Mouse (Mus musculus) neural tube, embryonic 14.5 days (tissue): ENCODE measurements around the gene Ccdc8. TPM values are rescaled to one million over a fixed set of nuclear protein-coding genes. Genes with fewer than 3 reads are reported as not detected.

Source experiments
- ATAC-seq: fragments of 200-750 bp; cut with Nextera tagmentation; 2 replicates; pipeline ENCODE4 v1.8.0; 2017; ENCODE audit warnings: low read depth, mild to moderate bottlenecking, moderate TSS enrichment, moderate library complexity
- H3K27ac ChIP-seq: fragments of 300-500 bp; sonication (generic); 2 replicates; pipeline ENCODE4 v1.5.1; 2014; ENCODE audit warnings: low read depth, mild to moderate bottlenecking, control low read depth, low read length, moderate library complexity, mixed read lengths
- H3K27me3 ChIP-seq: fragments of 300-500 bp; sonication (generic); 2 replicates; pipeline ENCODE4 v1.6.1; 2014; ENCODE audit warnings: low read length; ENCODE audit not compliant: control insufficient read depth, insufficient read depth
- H3K36me3 ChIP-seq: fragments of 300-500 bp; sonication (generic); 2 replicates; pipeline ENCODE4 v1.6.1; 2014; ENCODE audit warnings: low read length, mixed read lengths; ENCODE audit not compliant: control insufficient read depth, insufficient read depth
- H3K4me1 ChIP-seq: fragments of 300-500 bp; sonication (generic); 2 replicates; pipeline ENCODE4 v1.6.1; 2014; ENCODE audit warnings: low read length; ENCODE audit not compliant: control insufficient read depth, insufficient read depth
- H3K4me2 ChIP-seq: fragments of 300-500 bp; sonication (generic); 2 replicates; pipeline ENCODE4 v1.6.1; 2014; ENCODE audit warnings: mild to moderate bottlenecking, low read depth, low read length, control low read depth
- H3K4me3 ChIP-seq: fragments of 300-500 bp; sonication (generic); 2 replicates; pipeline ENCODE4 v1.5.1; 2014; ENCODE audit warnings: low read depth, low read length, control low read depth, mixed read lengths
- H3K9ac ChIP-seq: fragments of 300-500 bp; sonication (generic); replicated peaks from 2 replicates; pipeline ENCODE4 v1.6.1; 2014; ENCODE audit warnings: low read depth, mild to moderate bottlenecking, control low read depth, low read length, mixed read lengths
- H3K9me3 ChIP-seq: fragments of 300-500 bp; sonication (generic); 2 replicates; pipeline ENCODE4 v1.6.1; 2016; ENCODE audit warnings: low read length; ENCODE audit not compliant: control insufficient read depth
- WGBS: fragments of 180-500 bp; shearing (Covaris S2); extraction: QIAGEN DNeasy Blood & Tissue Kit; methylation state at CpG from one replicate; pipeline ENCODE4 v1.1.7; 2014; 5-methylcytosine and 5-hydroxymethylcytosine counted together
- polyA plus RNA-seq: library from polyadenylated mRNA; unstranded; fragments of >200 nt; fragmentation: Nextera tagmentation; extraction: Ambion mirVana; gene quantifications from 2 replicates; pipeline ENCODE4 v1.2.1, GENCODE M21; 2014

The Ccdc8 gene
- polyA plus RNA-seq, 1 experiment from 2014 or later, result 2.3 TPM

DNA sequence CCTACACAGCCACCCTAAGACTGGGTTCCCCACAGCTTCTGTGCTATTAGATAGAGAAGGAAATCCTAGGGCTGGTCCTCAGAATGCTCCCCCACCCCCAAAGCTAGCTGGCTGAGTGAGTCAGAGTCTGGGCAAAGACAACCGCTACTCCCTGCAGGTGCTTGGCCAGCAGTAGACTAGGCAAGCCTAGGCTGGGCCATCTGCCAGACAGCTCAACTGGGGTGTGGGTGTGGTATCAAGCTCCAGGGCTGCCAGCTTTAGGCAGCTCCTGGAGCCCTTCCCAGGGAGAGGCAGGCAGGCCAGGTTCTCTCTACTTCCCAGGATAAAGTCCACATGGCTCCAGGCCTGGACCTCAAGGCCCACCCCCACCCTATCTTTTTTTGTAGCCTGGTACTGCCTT, 24.5 kb downstream of the Ccdc8 start:
- Histone ChIP-seq H3K27ac (no peak overlapping the region), H3K4me2 (no peak overlapping the region), H3K9ac (no peak overlapping the region), H3K27me3 (no peaks in the 10 kb centered on the region), H3K36me3 (peaks cover 52% of the 10 kb centered on the region), H3K9me3 (no peaks in the 10 kb centered on the region), H3K4me3 (no peak overlapping the region), H3K4me1 (no peaks in the 10 kb centered on the region)
- peak; percentile 64; the same call in 1 of the 2 replicates for ATAC-seq
- WGBS, result 69% methylated on average over 1 of the region's 1 CpGs

DNA sequence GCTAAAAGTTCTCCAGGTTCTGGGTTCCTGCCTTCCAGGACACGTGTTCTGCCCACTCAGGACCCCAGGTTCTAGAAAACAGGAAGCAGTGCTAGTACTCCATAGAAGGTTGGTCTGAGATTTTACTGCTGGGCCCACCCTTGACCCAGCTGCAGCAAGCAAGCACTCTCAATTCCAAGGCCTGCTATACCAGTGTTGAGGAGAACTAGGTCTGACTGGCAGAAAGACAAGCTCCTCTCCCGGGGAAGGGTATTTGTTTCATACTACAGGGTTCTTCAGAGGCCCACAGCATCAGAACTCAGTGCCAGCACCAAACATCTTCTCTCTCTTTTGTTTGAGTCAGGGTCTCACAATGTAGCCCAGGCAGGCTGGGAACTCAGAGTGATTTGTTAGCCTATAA, 25.4 kb downstream of the Ccdc8 start:
- H3K9me3 ChIP-seq, result no peaks in the 10 kb centered on the region
- H3K4me3 ChIP-seq, result no peak overlapping the region
- no peak for ATAC-seq
- no peaks in the 10 kb centered on the region for H3K4me1 ChIP-seq
- H3K9ac ChIP-seq, result no peak overlapping the region
- no peaks in the 10 kb centered on the region for H3K27me3 ChIP-seq
- WGBS, result 89% methylated on average over 2 of the region's 2 CpGs
- H3K4me2 ChIP-seq, result no peak overlapping the region
- peaks cover 51% of the 10 kb centered on the region for H3K36me3 ChIP-seq
- no peak overlapping the region for H3K27ac ChIP-seq

DNA sequence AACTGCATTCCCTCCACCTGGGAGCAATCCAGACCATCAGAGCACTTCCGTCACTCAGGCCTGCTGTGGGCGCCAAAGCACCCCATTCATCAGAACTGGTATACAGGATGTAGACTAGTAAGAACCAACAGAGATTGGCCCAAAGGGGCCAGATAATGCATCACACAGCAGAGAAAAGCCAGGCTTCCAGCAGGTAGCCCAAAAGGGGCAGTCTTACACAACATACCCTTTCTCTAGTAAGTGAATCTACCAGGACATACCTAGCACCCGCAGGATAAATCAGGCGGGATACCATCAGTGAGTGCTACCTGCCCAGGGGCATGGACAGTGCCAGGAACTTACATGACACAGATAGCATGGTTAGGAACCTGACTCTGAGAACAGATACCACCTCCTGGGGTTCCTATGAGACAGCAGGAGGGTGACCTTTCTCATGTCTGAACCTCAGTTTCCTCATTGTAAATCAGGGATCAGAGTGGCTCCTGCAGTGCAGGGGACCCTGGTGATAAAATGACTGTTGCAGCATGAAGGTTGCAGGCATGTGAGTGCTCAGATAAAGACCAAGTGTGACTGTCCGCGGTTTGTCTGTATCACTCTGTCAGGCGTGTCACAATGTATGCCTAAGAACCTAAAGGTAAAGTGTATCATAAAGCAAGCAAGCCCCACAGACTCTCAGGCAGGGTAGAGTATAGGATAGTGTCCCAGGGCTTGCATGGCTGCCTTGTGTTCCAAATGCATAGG, 27.1 kb downstream of the Ccdc8 start:
- ATAC-seq, result no peak
- peaks cover 39% of the 10 kb centered on the region for H3K36me3 ChIP-seq
- no peaks in the 10 kb centered on the region for H3K9me3 ChIP-seq
- H3K27ac ChIP-seq, result no peak overlapping the region
- H3K27me3 ChIP-seq, result no peaks in the 10 kb centered on the region
- 88% methylated on average over 7 of the region's 7 CpGs for WGBS
- H3K4me2 ChIP-seq, result no peak overlapping the region
- H3K4me1 ChIP-seq, result no peaks in the 10 kb centered on the region
- H3K4me3 ChIP-seq, result no peak overlapping the region
- no peak overlapping the region for H3K9ac ChIP-seq

DNA sequence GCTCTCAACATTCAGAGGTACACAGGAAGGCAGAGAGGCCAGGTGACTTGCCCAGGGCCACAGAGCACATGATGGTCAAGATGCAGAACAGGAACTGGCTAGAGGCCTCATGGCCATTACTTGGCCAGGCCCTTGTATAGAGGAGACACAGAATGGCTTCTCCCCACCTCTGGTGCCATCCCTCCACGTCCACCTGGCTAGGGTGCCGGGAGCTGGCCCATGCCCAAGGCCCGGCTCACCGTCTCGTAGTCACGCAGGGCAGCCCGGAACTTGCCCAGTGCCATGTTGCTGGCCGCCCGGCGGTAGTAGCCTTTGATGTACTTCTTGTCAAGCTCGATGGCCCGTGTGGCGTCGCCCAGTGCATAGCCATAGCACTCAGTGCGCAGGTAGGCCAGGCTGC, 29.7 kb downstream of the Ccdc8 start:
- Histone ChIP-seq H3K27ac (no peak overlapping the region), H3K9ac (no peak overlapping the region), H3K36me3 (peaks cover 21% of the 10 kb centered on the region), H3K4me1 (peaks cover 14% of the 10 kb centered on the region), H3K4me3 (no peak overlapping the region), H3K4me2 (no peak overlapping the region), H3K9me3 (no peaks in the 10 kb centered on the region), H3K27me3 (no peaks in the 10 kb centered on the region)
- WGBS, result 97% methylated on average over 15 of the region's 15 CpGs
- ATAC-seq, result no peak

DNA sequence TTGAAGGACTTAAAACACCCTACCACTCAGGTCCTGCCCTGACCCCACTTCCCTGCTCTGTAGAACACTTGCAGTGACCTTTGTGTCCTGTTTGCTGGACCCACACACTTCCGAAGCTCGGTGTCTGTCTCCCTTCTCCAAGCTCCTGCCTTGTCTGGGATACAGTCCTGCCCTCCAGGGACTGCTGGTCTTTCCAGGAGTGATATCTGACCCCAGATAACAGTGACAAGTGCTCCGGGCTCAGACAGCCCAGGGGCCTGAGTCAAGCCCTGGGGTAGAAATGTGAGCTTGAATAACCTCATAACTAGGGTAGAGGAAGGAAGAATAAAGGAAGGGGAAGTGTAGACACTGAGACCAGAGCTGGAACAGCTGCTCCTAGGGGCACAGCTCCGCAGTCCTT, 31.2 kb downstream of the Ccdc8 start:
- no peaks in the 10 kb centered on the region for H3K27me3 ChIP-seq
- peaks cover 16% of the 10 kb centered on the region for H3K36me3 ChIP-seq
- H3K27ac ChIP-seq, result no peak overlapping the region
- no peak for ATAC-seq
- H3K9ac ChIP-seq, result no peak overlapping the region
- WGBS, result 86% methylated on average over 4 of the region's 4 CpGs
- no peaks in the 10 kb centered on the region for H3K9me3 ChIP-seq
- no peak overlapping the region for H3K4me3 ChIP-seq
- no peak overlapping the region for H3K4me2 ChIP-seq
- peaks cover 14% of the 10 kb centered on the region for H3K4me1 ChIP-seq

DNA sequence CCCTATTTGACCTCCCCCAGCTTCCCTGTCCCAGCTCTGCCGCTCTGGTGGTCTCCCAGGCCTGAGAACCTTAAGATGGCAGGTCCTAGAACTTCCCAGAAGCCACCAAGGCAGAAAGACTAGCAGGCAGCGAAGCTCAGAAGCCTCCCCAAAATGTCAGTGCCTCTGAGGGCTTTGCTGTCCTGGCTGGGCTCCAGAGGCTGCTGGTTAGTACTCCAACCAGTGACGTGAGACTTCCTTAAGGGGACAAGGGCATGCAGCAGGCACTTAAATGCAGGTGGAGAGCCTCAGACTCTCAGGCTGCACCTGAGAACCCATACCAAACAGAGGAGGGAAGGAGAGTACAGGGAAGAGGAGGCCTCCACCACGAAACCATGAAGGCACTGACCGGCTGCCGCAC, 31.6 kb downstream of the Ccdc8 start:
- 93% methylated on average over 6 of the region's 6 CpGs for WGBS
- Histone ChIP-seq H3K4me1 (peaks cover 14% of the 10 kb centered on the region), H3K4me2 (no peak overlapping the region), H3K36me3 (peaks cover 16% of the 10 kb centered on the region), H3K9ac (0 out of 2 replicates have a peak overlapping the region, but pooled peaks have one; percentile 11), H3K9me3 (no peaks in the 10 kb centered on the region), H3K27ac (no peak overlapping the region), H3K4me3 (no peak overlapping the region), H3K27me3 (no peaks in the 10 kb centered on the region)
- no peak for ATAC-seq

DNA sequence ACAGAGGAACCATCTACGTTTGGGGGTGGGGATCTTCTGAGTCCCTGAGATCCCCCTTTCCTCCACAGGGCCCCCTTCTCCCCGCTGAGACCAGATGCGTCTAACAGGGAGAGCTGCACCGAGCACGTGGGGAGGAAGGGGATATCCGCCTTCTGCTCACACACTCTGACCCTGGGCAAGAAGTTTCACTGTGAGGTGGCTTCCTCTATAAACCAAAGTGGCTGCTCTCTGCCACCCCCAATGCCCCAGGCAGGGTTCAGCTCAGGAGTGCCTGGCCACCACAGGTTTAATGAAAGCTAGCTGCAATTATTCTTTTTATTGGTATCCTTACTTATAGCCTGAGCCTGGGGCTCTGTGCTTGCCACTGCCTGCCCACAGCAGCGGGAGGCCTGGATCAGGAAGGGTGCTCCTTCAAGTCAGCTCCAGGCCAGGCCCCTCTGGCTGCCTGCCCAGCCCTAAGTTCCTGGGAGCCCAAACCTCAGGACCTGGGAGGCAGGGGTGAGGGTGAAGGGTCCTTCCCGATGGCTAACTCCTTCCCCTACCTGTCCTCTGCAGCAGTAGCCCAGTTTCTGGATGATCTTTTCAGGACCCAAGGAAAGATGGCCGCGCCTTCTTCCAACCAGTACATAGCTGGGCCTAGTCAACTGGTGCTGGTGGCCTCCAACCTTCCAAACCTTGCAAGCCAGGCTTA, 32.5 kb downstream of the Ccdc8 start:
- 89% methylated on average over 10 of the region's 10 CpGs for WGBS
- Histone ChIP-seq H3K27ac (no peak overlapping the region; the same call in 1 of the 2 replicates), H3K4me1 (peaks cover 14% of the 10 kb centered on the region), H3K36me3 (peaks cover 16% of the 10 kb centered on the region), H3K9ac (no peak overlapping the region), H3K4me3 (no peak overlapping the region), H3K9me3 (no peaks in the 10 kb centered on the region), H3K27me3 (no peaks in the 10 kb centered on the region), H3K4me2 (no peak overlapping the region)
- ATAC-seq, result no peak

DNA sequence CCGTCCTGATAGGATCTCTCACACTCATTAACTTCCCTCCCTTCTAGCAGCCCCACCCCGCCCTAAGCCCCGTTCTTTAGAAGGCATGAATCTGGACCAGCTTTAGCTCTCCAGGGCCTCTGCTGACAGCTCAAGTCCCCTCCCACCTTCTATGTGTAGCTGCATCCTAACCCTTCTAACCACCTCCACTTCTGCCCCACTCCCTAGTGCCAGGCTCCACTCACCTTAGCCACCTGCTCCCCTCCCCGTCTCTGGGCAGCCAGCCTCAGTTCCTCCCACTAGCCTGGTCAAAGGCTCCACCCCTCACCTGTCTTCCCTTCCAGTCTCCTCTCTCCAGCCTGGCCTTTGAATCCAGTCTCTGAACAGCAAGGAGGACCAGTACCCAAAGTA, 33.0 kb downstream of the Ccdc8 start:
- Histone ChIP-seq H3K9ac (no peak overlapping the region), H3K4me2 (no peak overlapping the region), H3K27me3 (no peaks in the 10 kb centered on the region), H3K9me3 (no peaks in the 10 kb centered on the region), H3K4me3 (no peak overlapping the region), H3K4me1 (peaks cover 14% of the 10 kb centered on the region), H3K27ac (no peak overlapping the region), H3K36me3 (peaks cover 16% of the 10 kb centered on the region)
- no peak for ATAC-seq
- WGBS, result 79% methylated on average over 4 of the region's 4 CpGs

DNA sequence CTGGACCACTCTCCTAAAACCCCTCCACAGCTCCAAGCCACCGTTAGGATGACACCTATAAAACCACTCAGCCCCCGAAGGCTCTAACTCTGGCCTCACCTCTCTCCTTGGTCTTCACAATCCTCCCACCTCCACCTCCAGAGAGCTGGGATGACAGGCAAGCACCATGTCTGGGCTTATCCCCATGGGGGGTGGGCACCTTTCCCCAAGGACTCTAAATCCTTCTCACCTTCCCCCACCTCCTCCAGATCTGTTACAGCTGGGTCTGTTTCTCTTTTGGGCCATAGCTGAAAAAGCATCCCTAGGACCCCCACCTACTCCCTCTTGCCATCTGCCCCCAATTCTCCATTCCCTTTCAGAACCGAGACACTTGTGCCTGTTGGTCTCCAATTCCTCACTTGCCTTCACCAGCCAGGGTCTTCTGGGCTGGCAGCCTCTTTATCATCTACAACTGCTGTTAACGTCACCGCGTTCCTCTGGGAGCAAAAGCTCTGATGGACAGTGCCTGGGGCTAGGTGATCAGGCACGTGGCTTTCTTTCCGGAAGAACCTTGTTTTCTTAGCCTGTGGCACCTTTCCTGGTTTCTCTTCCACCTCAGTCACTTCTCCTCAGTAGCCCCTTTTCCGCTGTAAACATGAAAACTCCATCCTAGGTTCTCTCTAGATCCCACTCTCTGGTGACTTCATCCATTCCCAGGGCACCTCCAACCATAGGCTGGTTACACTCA, 33.6 kb downstream of the Ccdc8 start:
- Histone ChIP-seq H3K4me2 (peak overlapping the region; percentile 89; the same call in 1 of the 2 replicates), H3K27ac (no peak overlapping the region), H3K4me1 (peaks cover 14% of the 10 kb centered on the region), H3K4me3 (peak overlapping the region; percentile 82), H3K9ac (no peak overlapping the region), H3K27me3 (no peaks in the 10 kb centered on the region), H3K9me3 (no peaks in the 10 kb centered on the region), H3K36me3 (peaks cover 11% of the 10 kb centered on the region)
- WGBS, result 81% methylated on average over 9 of the region's 9 CpGs
- no peak for ATAC-seq
